8 mouse cellular contexts compared by ENCODE assay signal in genomic region chr2:137117321-137117690, GRCm38 (mm10). TPM values are rescaled to one million over a fixed set of nuclear protein-coding genes. Genes with fewer than 3 reads are reported as not detected.
A peak's percentile ranks its signal among the peaks of the same experiment; 100 is the strongest.
DNase-seq lines count a peak whose midpoint lies in the region; ATAC-seq and TF ChIP-seq lines count a peak whose summit lies in the region.

No protein-coding gene starts in this region.

- peak overlapping the region; percentile 85 for H3K4me2 ChIP-seq in heart, embryonic 14.5 days (ENCODE audit: low read length)
- H3K4me2 ChIP-seq in kidney, postnatal 0 days (ENCODE audit: low read length), result peak overlapping the region; percentile 77
- peak overlapping the region; percentile 72 for H3K4me2 ChIP-seq in liver, embryonic 13.5 days
- peak overlapping the region; percentile 75 for H3K4me2 ChIP-seq in stomach, embryonic 16.5 days (ENCODE audit: low read depth, low read length)

- no peaks in the 10 kb centered on the region for H3K9me3 ChIP-seq in forebrain, embryonic 10.5 days
- H3K9me3 ChIP-seq in heart, embryonic 14.5 days (ENCODE audit: control insufficient read depth, low read length), result no peaks in the 10 kb centered on the region
- no peaks in the 10 kb centered on the region for H3K9me3 ChIP-seq in kidney, postnatal 0 days (replicated peaks; ENCODE audit: low read length)
- no peaks in the 10 kb centered on the region for H3K9me3 ChIP-seq in liver, embryonic 13.5 days (replicated peaks)
- H3K9me3 ChIP-seq in stomach, embryonic 16.5 days (replicated peaks; ENCODE audit: control insufficient read depth, low read length), result no peaks in the 10 kb centered on the region

- peak; percentile 94 for TF ChIP-seq CTCF in C2C12 (IDR thresholded peaks at IDR 0.05; ENCODE audit: control insufficient read depth, insufficient read depth, insufficient read length)
- no peak for TF ChIP-seq CTCF in bone marrow macrophage, adult 2 months (IDR thresholded peaks at IDR 0.05; ENCODE audit: low read depth, low read length)
- peak; percentile 87 for TF ChIP-seq CTCF in kidney, postnatal 0 days (IDR thresholded peaks at IDR 0.05; ENCODE audit: low read depth)

- H3K27me3 ChIP-seq in C2C12 (ENCODE audit: control insufficient read depth, insufficient read depth, insufficient read length), result no peaks in the 10 kb centered on the region
- H3K27me3 ChIP-seq in forebrain, embryonic 10.5 days (ENCODE audit: poor library complexity, severe bottlenecking), result peaks cover 34% of the 10 kb centered on the region
- no peaks in the 10 kb centered on the region for H3K27me3 ChIP-seq in heart, embryonic 14.5 days (ENCODE audit: control insufficient read depth, insufficient read depth, low read length)
- H3K27me3 ChIP-seq in kidney, postnatal 0 days (ENCODE audit: insufficient read depth, low read length), result no peaks in the 10 kb centered on the region
- H3K27me3 ChIP-seq in liver, embryonic 13.5 days, result peaks cover 62% of the 10 kb centered on the region
- no peaks in the 10 kb centered on the region for H3K27me3 ChIP-seq in stomach, embryonic 16.5 days (ENCODE audit: control insufficient read depth, insufficient read depth, low read length)

- H3K36me3 ChIP-seq in C2C12 (ENCODE audit: control insufficient read depth, insufficient read depth), result peaks cover 4% of the 10 kb centered on the region
- H3K36me3 ChIP-seq in forebrain, embryonic 10.5 days (replicated peaks), result no peaks in the 10 kb centered on the region
- H3K36me3 ChIP-seq in heart, embryonic 14.5 days (ENCODE audit: control insufficient read depth, insufficient read depth, low read length), result no peaks in the 10 kb centered on the region
- no peaks in the 10 kb centered on the region for H3K36me3 ChIP-seq in kidney, postnatal 0 days (ENCODE audit: insufficient read depth, low read length)
- no peaks in the 10 kb centered on the region for H3K36me3 ChIP-seq in liver, embryonic 13.5 days
- H3K36me3 ChIP-seq in stomach, embryonic 16.5 days (ENCODE audit: control insufficient read depth, insufficient read depth, low read length), result no peaks in the 10 kb centered on the region

- peaks cover 39% of the 10 kb centered on the region for H3K79me2 ChIP-seq in C2C12 (ENCODE audit: control insufficient read depth, insufficient read depth)

- peak overlapping the region; percentile 43 for H3ac ChIP-seq in C2C12 (ENCODE audit: control insufficient read depth, insufficient read length, low read depth)

- peaks cover 17% of the 10 kb centered on the region for H3K4me1 ChIP-seq in bone marrow macrophage, adult 2 months (ENCODE audit: control insufficient read depth, insufficient read depth, low read length)
- peaks cover 50% of the 10 kb centered on the region for H3K4me1 ChIP-seq in forebrain, embryonic 10.5 days
- peaks cover 8 to 17% of the 10 kb centered on the region in 2 experiments for H3K4me1 ChIP-seq in heart, embryonic 14.5 days (ENCODE audit: control insufficient read depth in 2 of 2, insufficient read depth in 2 of 2, low read length in 2 of 2)
- peaks cover 5% of the 10 kb centered on the region; the same call in 1 of the 2 replicates for H3K4me1 ChIP-seq in kidney, postnatal 0 days (replicated peaks; ENCODE audit: insufficient read depth, low read length)
- peaks cover 23% of the 10 kb centered on the region for H3K4me1 ChIP-seq in liver, embryonic 13.5 days (replicated peaks)
- 0 out of 2 replicates have a peak, but pooled peaks cover 4% of the 10 kb centered on the region for H3K4me1 ChIP-seq in stomach, embryonic 16.5 days (ENCODE audit: control insufficient read depth, insufficient read depth, low read length)

- H3K27ac ChIP-seq in bone marrow macrophage, adult 2 months (ENCODE audit: insufficient read depth, low read depth, low read length), result peak overlapping the region; percentile 32
- H3K27ac ChIP-seq in forebrain, embryonic 10.5 days, result peak overlapping the region; percentile 97
- peak overlapping the region; percentile 93 to 96 for H3K27ac ChIP-seq in heart, embryonic 14.5 days (replicated peaks in 1 of 2; ENCODE audit: control insufficient read depth in 1 of 2, insufficient read depth in 1 of 2, low read depth in 2 of 2, low read length in 2 of 2)
- H3K27ac ChIP-seq in kidney, postnatal 0 days, result peak overlapping the region; percentile 98
- H3K27ac ChIP-seq in liver, embryonic 13.5 days, result peak overlapping the region; percentile 68
- H3K27ac ChIP-seq in stomach, embryonic 16.5 days (ENCODE audit: low read length), result peak overlapping the region; percentile 99

- H3K4me3 ChIP-seq in C2C12 (ENCODE audit: insufficient read depth, poor library complexity, severe bottlenecking), result peak overlapping the region; percentile 56
- H3K4me3 ChIP-seq in bone marrow macrophage, adult 2 months (ENCODE audit: insufficient read depth, low read length), result peak overlapping the region; percentile 73
- H3K4me3 ChIP-seq in forebrain, embryonic 10.5 days, result peak overlapping the region; percentile 79
- peak overlapping the region; percentile 67 to 70 for H3K4me3 ChIP-seq in heart, embryonic 14.5 days (ENCODE audit: control insufficient read depth in 1 of 2, insufficient read depth in 1 of 2, low read depth in 1 of 2, low read length in 2 of 2)
- H3K4me3 ChIP-seq in kidney, postnatal 0 days (replicated peaks; ENCODE audit: low read depth, low read length), result peak overlapping the region; percentile 58
- H3K4me3 ChIP-seq in liver, embryonic 13.5 days (replicated peaks), result peak overlapping the region; percentile 63
- H3K4me3 ChIP-seq in stomach, embryonic 16.5 days (replicated peaks; ENCODE audit: low read length), result peak overlapping the region; percentile 70

- H3K79me3 ChIP-seq in C2C12 (ENCODE audit: low read depth), result peaks cover 23% of the 10 kb centered on the region

- under 1% methylated on average over 33 of the region's 33 CpGs for WGBS in forebrain, embryonic 10.5 days
- under 1% methylated on average over 33 of the region's 33 CpGs for WGBS in heart, embryonic 14.5 days
- under 1% methylated on average over 32 of the region's 33 CpGs for WGBS in kidney, postnatal 0 days
- WGBS in liver, embryonic 13.5 days (ENCODE audit: insufficient replicate concordance), result 1% methylated on average over 33 of the region's 33 CpGs
- WGBS in stomach, embryonic 16.5 days, result under 1% methylated on average over 33 of the region's 33 CpGs

- H3K9ac ChIP-seq in heart, embryonic 14.5 days (ENCODE audit: low read length), result peak overlapping the region; percentile 83
- peak overlapping the region; percentile 82 for H3K9ac ChIP-seq in kidney, postnatal 0 days (ENCODE audit: low read depth, low read length)
- peak overlapping the region; percentile 67 for H3K9ac ChIP-seq in liver, embryonic 13.5 days
- peak overlapping the region; percentile 94 for H3K9ac ChIP-seq in stomach, embryonic 16.5 days (ENCODE audit: low read length)

- ATAC-seq in heart, embryonic 14.5 days (ENCODE audit: insufficient number of reproducible peaks, insufficient read depth, low FRiP score, low read depth), result peak; percentile 69
- ATAC-seq in kidney, postnatal 0 days (replicated peaks; ENCODE audit: low FRiP score, low read depth), result peak; percentile 73
- peak; percentile 43 for ATAC-seq in liver, embryonic 13.5 days (ENCODE audit: low read depth)
- peak; percentile 65 for ATAC-seq in stomach, embryonic 16.5 days (ENCODE audit: insufficient read depth, low FRiP score)

- no peak for TF ChIP-seq POLR2A in bone marrow macrophage, adult 2 months (IDR thresholded peaks at IDR 0.05; ENCODE audit: borderline replicate concordance, low read depth, low read length)

- DNase-seq in forebrain, embryonic 10.5 days (ENCODE audit: extremely low spot score, low spot score), result peak; percentile 91
- DNase-seq in kidney, postnatal 0 days (ENCODE audit: low spot score), result peak; percentile 93
- DNase-seq in liver, embryonic 13.5 days, result peak; percentile 41
- DNase-seq in natural killer cell, adult 2 months (ENCODE audit: low spot score in 2 of 2), result peak; percentile 55 to 56

TF ChIP-seq in C2C12, 6 proteins besides CTCF, POLR2A, EP300 and RAD21:
- no peak for TF ChIP-seq MYOG (IDR thresholded peaks at IDR 0.05; ENCODE audit: control insufficient read depth, extremely low read depth, insufficient read length)
- TF ChIP-seq MAX (IDR thresholded peaks at IDR 0.05), result no peak
- no peak for TF ChIP-seq CEBPB (IDR thresholded peaks at IDR 0.05; ENCODE audit: low read depth)
- no peak for TF ChIP-seq MYOD1 (IDR thresholded peaks at IDR 0.05; ENCODE audit: control insufficient read depth, insufficient read length, low read depth)
- no peak for TF ChIP-seq FOSL1 (IDR thresholded peaks at IDR 0.05; ENCODE audit: insufficient read depth, low read length, poor library complexity, severe bottlenecking)
- TF ChIP-seq USF1 (IDR thresholded peaks at IDR 0.05; ENCODE audit: low read depth), result no peak
TF ChIP-seq in C2C12: peak in this region for 0.

RNA-seq across cellular contexts. Expression of gene Jag1, which starts 0.9 kb away (rescaled TPM):
- 4.0 TPM for polyA plus RNA-seq in C2C12 (2012; fragmentation: generic; extraction: Trizol)
- 3.0 and 3.3 TPM in 2 replicates for polyA plus RNA-seq in bone marrow macrophage, adult 2 months (2012; ENCODE audit: insufficient read depth, insufficient read length, missing spikeins)
- 18.9 and 20.4 TPM in 2 replicates for polyA plus RNA-seq in forebrain, embryonic 10.5 days (2016; fragmentation: Nextera tagmentation; extraction: Ambion mirVana)
- polyA plus RNA-seq in heart, embryonic 14.5 days (2014; fragmentation: Nextera tagmentation; extraction: Ambion mirVana), result 12.8 and 15.7 TPM in 2 replicates
- 44.6 and 47.6 TPM in 2 replicates for polyA plus RNA-seq in kidney, postnatal 0 days (2015; fragmentation: Nextera tagmentation; extraction: Ambion mirVana)
- 1.2 and 1.6 TPM in 2 replicates for polyA plus RNA-seq in liver, embryonic 13.5 days (2015; fragmentation: Nextera tagmentation; extraction: Ambion mirVana)
- 10.9 and 12.0 TPM in 2 replicates for polyA plus RNA-seq in stomach, embryonic 16.5 days (2015; fragmentation: Nextera tagmentation; extraction: Ambion mirVana)

Comparison
In these comparisons a context has a peak if more than half of its experiments do, and no peak if none do; other contexts are left out.
1. Peak in every context shown above with its lines: DNase-seq, ATAC-seq, H3K4me3 ChIP-seq and H3K27ac ChIP-seq.
2. H3K27ac ChIP-seq: peak in every context shown above with its lines; median percentile 99 in stomach, embryonic 16.5 days; 98 in kidney, postnatal 0 days; 97 in forebrain, embryonic 10.5 days; 94 in heart, embryonic 14.5 days; 68 in liver, embryonic 13.5 days; 32 in bone marrow macrophage, adult 2 months.
3. DNase-seq: peak in every context shown above with its lines; median percentile 93 in kidney, postnatal 0 days; 91 in forebrain, embryonic 10.5 days; 56 in natural killer cell, adult 2 months; 41 in liver, embryonic 13.5 days.